Mouse (Mus musculus) forebrain, embryonic 11.5 days (tissue): Measurements from ENCODE around the gene Osbpl10. TPM values are rescaled to one million over a fixed set of nuclear protein-coding genes. Genes with fewer than 3 reads are reported as not detected.

Experiments used
- ATAC-seq: fragments of 200-750 bp; cut with Nextera tagmentation; replicated peaks from 2 replicates; pipeline ENCODE4 v1.8.0; 2017; ENCODE audit warnings: moderate TSS enrichment; ENCODE audit not compliant: low FRiP score
- DNase-seq: peaks from one replicate; pipeline ENCODE4 v3.0.0-alpha.2; 2017; ENCODE audit warnings: low spot score
- H3K27ac ChIP-seq: fragments of 300-500 bp; sonication (generic); 2 replicates; pipeline ENCODE4 v1.5.1; 2014; ENCODE audit warnings: low read depth, low read length
- H3K27me3 ChIP-seq: fragments of 300-500 bp; sonication (generic); 2 replicates; pipeline ENCODE4 v1.6.1; 2014; ENCODE audit warnings: mild to moderate bottlenecking, low read length, mixed read lengths; ENCODE audit not compliant: control insufficient read depth, insufficient read depth
- H3K36me3 ChIP-seq: fragments of 300-500 bp; sonication (generic); 2 replicates; pipeline ENCODE4 v1.6.1; 2014; ENCODE audit warnings: mild to moderate bottlenecking, low read length, moderate library complexity, mixed read lengths; ENCODE audit not compliant: control insufficient read depth, insufficient read depth
- H3K4me1 ChIP-seq: fragments of 300-500 bp; sonication (generic); replicated peaks from 2 replicates; pipeline ENCODE4 v1.6.1; 2014; ENCODE audit warnings: low read length, mixed read lengths; ENCODE audit not compliant: control insufficient read depth, insufficient read depth
- H3K4me2 ChIP-seq: fragments of 300-500 bp; sonication (generic); 2 replicates; pipeline ENCODE4 v1.6.1; 2014; ENCODE audit warnings: low read depth, mild to moderate bottlenecking, low read length, moderate library complexity, mixed read lengths; ENCODE audit not compliant: severe bottlenecking
- H3K4me3 ChIP-seq: fragments of 300-500 bp; sonication (generic); 2 replicates; pipeline ENCODE4 v1.5.1; 2014; ENCODE audit warnings: low read depth, low read length
- H3K9ac ChIP-seq: fragments of 300-500 bp; sonication (generic); 2 replicates; pipeline ENCODE4 v1.6.1; 2014; ENCODE audit warnings: low read length
- H3K9me3 ChIP-seq: fragments of 300-500 bp; sonication (generic); 2 replicates; pipeline ENCODE4 v1.6.1; 2016; ENCODE audit warnings: low read length, mixed read lengths; ENCODE audit not compliant: control insufficient read depth
- WGBS: fragments of 180-500 bp; shearing (Covaris S2); extraction: QIAGEN DNeasy Blood & Tissue Kit; methylation state at CpG from one replicate; pipeline ENCODE4 v1.1.7; 2014; 5-methylcytosine and 5-hydroxymethylcytosine counted together
- polyA plus RNA-seq: library from polyadenylated mRNA; unstranded; fragments of >200 nt; fragmentation: Nextera tagmentation; extraction: Ambion mirVana; gene quantifications from 2 replicates; pipeline ENCODE4 v1.2.1, GENCODE M21; 2014

Gene Osbpl10
- polyA plus RNA-seq, 1 experiment from 2014 or later = 1.0 TPM

GRCm38 (mm10) chr9:115163031-115163430, 184.7 kb downstream of the Osbpl10 start:
- 57% methylated on average over 5 of the region's 5 CpGs for WGBS
- peak; percentile 46; the same call in 1 of the 2 replicates for ATAC-seq
- no peak overlapping the region for H3K9ac ChIP-seq
- no peaks in the 10 kb centered on the region for H3K36me3 ChIP-seq
- no peaks in the 10 kb centered on the region for H3K4me1 ChIP-seq
- no peak overlapping the region for H3K4me3 ChIP-seq
- no peak overlapping the region for H3K4me2 ChIP-seq
- H3K27ac ChIP-seq = no peak overlapping the region
- H3K9me3 ChIP-seq = no peaks in the 10 kb centered on the region
- no peaks in the 10 kb centered on the region for H3K27me3 ChIP-seq
- peak; percentile 78 for DNase-seq

- ATAC-seq = no peak
- Histone ChIP-seq H3K9me3 (no peaks in the 10 kb centered on the region), H3K27me3 (no peaks in the 10 kb centered on the region), H3K36me3 (no peaks in the 10 kb centered on the region), H3K9ac (no peak overlapping the region), H3K4me2 (no peak overlapping the region), H3K4me3 (no peak overlapping the region), H3K27ac (no peak overlapping the region), H3K4me1 (no peaks in the 10 kb centered on the region)
- DNase-seq = no peak
- WGBS = 87% methylated on average over 8 of the region's 8 CpGs
Measured at GRCm38 (mm10) chr9:115163693-115164092, 185.3 kb downstream of the Osbpl10 start.

GRCm38 (mm10) chr9:115164351-115164750, 186.0 kb downstream of the Osbpl10 start:
- ATAC-seq (no peak), DNase-seq (no peak)
- Histone ChIP-seq H3K36me3 (no peaks in the 10 kb centered on the region), H3K9ac (no peak overlapping the region), H3K27ac (no peak overlapping the region), H3K4me1 (no peaks in the 10 kb centered on the region), H3K9me3 (no peaks in the 10 kb centered on the region), H3K27me3 (no peaks in the 10 kb centered on the region), H3K4me2 (no peak overlapping the region), H3K4me3 (no peak overlapping the region)
- WGBS = 92% methylated on average over 7 of the region's 7 CpGs

GRCm38 (mm10) chr9:115165996-115166395, 187.6 kb downstream of the Osbpl10 start:
- 85% methylated on average over 8 of the region's 8 CpGs for WGBS
- Histone ChIP-seq H3K36me3 (no peaks in the 10 kb centered on the region), H3K27ac (no peak overlapping the region), H3K9me3 (no peaks in the 10 kb centered on the region), H3K4me2 (no peak overlapping the region), H3K9ac (no peak overlapping the region), H3K4me1 (no peaks in the 10 kb centered on the region), H3K4me3 (no peak overlapping the region), H3K27me3 (no peaks in the 10 kb centered on the region)
- ATAC-seq (no peak), DNase-seq (no peak)

- no peak for ATAC-seq
- Histone ChIP-seq H3K36me3 (no peaks in the 10 kb centered on the region), H3K4me2 (no peak overlapping the region), H3K4me1 (no peaks in the 10 kb centered on the region), H3K27me3 (no peaks in the 10 kb centered on the region), H3K9ac (no peak overlapping the region), H3K4me3 (no peak overlapping the region), H3K27ac (no peak overlapping the region), H3K9me3 (no peaks in the 10 kb centered on the region)
- no peak for DNase-seq
- 90% methylated on average over 13 of the region's 13 CpGs for WGBS
Measured at GRCm38 (mm10) chr9:115169591-115169990, 191.2 kb downstream of the Osbpl10 start.

GRCm38 (mm10) chr9:115172096-115172495, 193.7 kb downstream of the Osbpl10 start:
- H3K9me3 ChIP-seq = no peaks in the 10 kb centered on the region
- DNase-seq (no peak), ATAC-seq (no peak)
- H3K4me2 ChIP-seq = no peak overlapping the region
- H3K36me3 ChIP-seq = no peaks in the 10 kb centered on the region
- H3K4me1 ChIP-seq = no peaks in the 10 kb centered on the region
- H3K27me3 ChIP-seq = no peaks in the 10 kb centered on the region
- no peak overlapping the region for H3K4me3 ChIP-seq
- H3K27ac ChIP-seq = no peak overlapping the region
- H3K9ac ChIP-seq = no peak overlapping the region
- 90% methylated on average over 6 of the region's 6 CpGs for WGBS

GRCm38 (mm10) chr9:115179154-115179553, 200.8 kb downstream of the Osbpl10 start:
- 93% methylated on average over 5 of the region's 5 CpGs for WGBS
- no peak for ATAC-seq
- Histone ChIP-seq H3K4me1 (no peaks in the 10 kb centered on the region), H3K27me3 (no peaks in the 10 kb centered on the region), H3K4me3 (no peak overlapping the region), H3K9ac (no peak overlapping the region), H3K4me2 (no peak overlapping the region), H3K27ac (no peak overlapping the region), H3K36me3 (no peaks in the 10 kb centered on the region), H3K9me3 (no peaks in the 10 kb centered on the region)
- no peak for DNase-seq

GRCm38 (mm10) chr9:115179935-115180334, 201.6 kb downstream of the Osbpl10 start:
- H3K9ac ChIP-seq = no peak overlapping the region
- H3K4me3 ChIP-seq = no peak overlapping the region
- no peaks in the 10 kb centered on the region for H3K36me3 ChIP-seq
- no peaks in the 10 kb centered on the region for H3K27me3 ChIP-seq
- H3K4me1 ChIP-seq = no peaks in the 10 kb centered on the region
- H3K9me3 ChIP-seq = no peaks in the 10 kb centered on the region
- DNase-seq (no peak), ATAC-seq (no peak)
- 80% methylated on average over 8 of the region's 8 CpGs for WGBS
- H3K4me2 ChIP-seq = no peak overlapping the region
- H3K27ac ChIP-seq = no peak overlapping the region

- 86% methylated on average over 11 of the region's 11 CpGs for WGBS
Measured at GRCm38 (mm10) chr9:115186402-115186801, 208.0 kb downstream of the Osbpl10 start.

More at GRCm38 (mm10) chr9:115186402-115186801, 208.0 kb downstream of the Osbpl10 start:
- no peaks in the 10 kb centered on the region for H3K4me1 ChIP-seq
- no peak overlapping the region for H3K4me3 ChIP-seq
- H3K9me3 ChIP-seq = no peaks in the 10 kb centered on the region
- H3K4me2 ChIP-seq = no peak overlapping the region
- H3K9ac ChIP-seq = no peak overlapping the region
- DNase-seq (no peak), ATAC-seq (no peak)
- H3K27ac ChIP-seq = no peak overlapping the region
- H3K27me3 ChIP-seq = no peaks in the 10 kb centered on the region
- no peaks in the 10 kb centered on the region for H3K36me3 ChIP-seq
